Mouse (Mus musculus) heart, embryonic 13.5 days (tissue): ENCODE data around the gene Mocs1. TPM values are rescaled to one million over a fixed set of nuclear protein-coding genes. Genes with fewer than 3 reads are reported as not detected.
"Not testable (repeated sequence)": the region's sequence is repeated elsewhere in the genome, so short reads cannot be mapped to it uniquely, and the experiment has no call there.

Experiments used
- ATAC-seq: fragments of 200-750 bp; cut with Nextera tagmentation; 2 replicates; pipeline ENCODE4 v1.8.0; 2017; ENCODE audit warnings: moderate TSS enrichment; ENCODE audit not compliant: insufficient number of reproducible peaks, low FRiP score, low TSS enrichment; ENCODE audit errors: extremely low read depth
- H3K27ac ChIP-seq: fragments of 300-500 bp; sonication (generic); replicated peaks from 2 replicates; pipeline ENCODE4 v1.5.1; 2015; ENCODE audit warnings: moderate library complexity, mild to moderate bottlenecking, inconsistent platforms
- H3K27me3 ChIP-seq: fragments of 300-500 bp; sonication (generic); replicated peaks from 2 replicates; pipeline ENCODE4 v1.6.1; 2015; ENCODE audit warnings: mild to moderate bottlenecking, inconsistent platforms
- H3K36me3 ChIP-seq: fragments of 300-500 bp; sonication (generic); 2 replicates; pipeline ENCODE4 v1.6.1; 2015; ENCODE audit warnings: mild to moderate bottlenecking, inconsistent platforms
- H3K4me1 ChIP-seq: fragments of 300-500 bp; sonication (generic); 2 replicates; pipeline ENCODE4 v1.6.1; 2015; ENCODE audit warnings: inconsistent platforms
- H3K4me2 ChIP-seq: fragments of 300-500 bp; sonication (generic); 2 replicates; pipeline ENCODE4 v1.6.1; 2015; ENCODE audit warnings: inconsistent platforms, mild to moderate bottlenecking, moderate library complexity
- H3K4me3 ChIP-seq: fragments of 300-500 bp; sonication (generic); 2 replicates; pipeline ENCODE4 v1.5.1; 2015; ENCODE audit warnings: moderate library complexity, mild to moderate bottlenecking, inconsistent platforms
- H3K9ac ChIP-seq: fragments of 300-500 bp; sonication (generic); 2 replicates; pipeline ENCODE4 v1.6.1; 2015; ENCODE audit warnings: inconsistent platforms, mild to moderate bottlenecking, moderate library complexity
- H3K9me3 ChIP-seq: fragments of 300-500 bp; sonication (generic); 2 replicates; pipeline ENCODE4 v1.6.1; 2016; ENCODE audit warnings: inconsistent platforms
- WGBS: fragments of 180-500 bp; shearing (Covaris S2); methylation state at CpG from one replicate; pipeline ENCODE4 v1.1.7; 2015; ENCODE audit warnings: mixed read lengths; 5-methylcytosine and 5-hydroxymethylcytosine counted together
- polyA plus RNA-seq: library from polyadenylated mRNA; unstranded; fragments of >200 nt; fragmentation: Nextera tagmentation; extraction: Ambion mirVana; gene quantifications from 2 replicates; pipeline ENCODE4 v1.2.1, GENCODE M21; 2015

The Mocs1 gene
- polyA plus RNA-seq, 1 experiment from 2014 or later, result 5.9 TPM

DNA sequence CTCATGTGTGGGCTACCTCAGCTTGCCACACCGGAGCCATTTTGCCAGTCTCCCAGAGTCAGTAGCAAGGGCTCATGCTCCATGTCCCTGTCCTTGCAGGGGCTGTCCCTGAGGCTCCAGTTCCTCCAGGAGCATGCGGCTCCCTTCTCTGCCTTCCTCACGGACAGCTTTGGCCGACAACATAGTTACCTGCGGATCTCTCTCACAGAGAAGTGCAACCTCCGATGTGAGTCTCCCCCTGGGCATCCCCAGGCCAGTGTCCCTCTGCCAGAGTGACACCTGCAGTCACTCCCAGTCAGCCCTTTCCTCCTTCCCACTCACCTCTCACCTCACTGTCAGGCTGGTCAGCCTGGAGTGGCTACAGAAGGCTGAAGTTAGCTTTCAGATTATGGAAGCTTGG, 4.9 kb downstream of the Mocs1 start:
- Histone ChIP-seq H3K27ac (no peak overlapping the region), H3K9ac (no peak overlapping the region), H3K4me3 (no peak overlapping the region), H3K4me1 (peaks cover 33% of the 10 kb centered on the region), H3K9me3 (no peaks in the 10 kb centered on the region), H3K36me3 (peaks cover 46% of the 10 kb centered on the region), H3K27me3 (no peaks in the 10 kb centered on the region), H3K4me2 (no peak overlapping the region)
- ATAC-seq, result no peak
- 91% methylated on average over 6 of the region's 6 CpGs for WGBS

- Histone ChIP-seq H3K4me3 (no peak overlapping the region), H3K4me1 (peaks cover 30% of the 10 kb centered on the region), H3K36me3 (peaks cover 51% of the 10 kb centered on the region), H3K27ac (no peak overlapping the region), H3K27me3 (no peaks in the 10 kb centered on the region), H3K4me2 (no peak overlapping the region), H3K9me3 (no peaks in the 10 kb centered on the region), H3K9ac (no peak overlapping the region)
- ATAC-seq, result no peak
- WGBS, result 56% methylated on average over 6 of the region's 6 CpGs
Observed at GRCm38 (mm10) chr17:49434236-49434635, 6.1 kb downstream of the Mocs1 start.

DNA sequence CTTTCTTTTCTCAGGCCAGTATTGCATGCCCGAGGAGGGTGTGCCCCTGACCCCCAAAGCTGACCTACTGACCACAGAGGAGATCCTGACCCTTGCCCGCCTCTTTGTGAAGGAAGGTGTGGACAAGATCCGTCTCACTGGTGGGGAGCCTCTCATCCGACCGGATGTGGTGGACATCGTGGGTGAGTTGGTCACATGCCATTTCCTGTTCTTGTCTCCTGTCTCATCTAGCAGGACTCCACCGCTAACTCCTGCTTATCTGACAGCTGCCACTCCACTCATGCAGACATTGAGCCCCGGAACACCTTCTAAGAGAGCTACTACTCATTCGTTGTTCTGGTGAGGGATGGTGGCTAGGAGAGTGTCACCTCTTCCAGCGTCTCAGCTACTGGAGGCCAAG, 6.9 kb downstream of the Mocs1 start:
- no peak overlapping the region for H3K4me3 ChIP-seq
- H3K27ac ChIP-seq, result no peak overlapping the region
- H3K4me1 ChIP-seq, result peaks cover 24% of the 10 kb centered on the region
- no peak overlapping the region for H3K9ac ChIP-seq
- H3K9me3 ChIP-seq, result no peaks in the 10 kb centered on the region
- no peak overlapping the region for H3K4me2 ChIP-seq
- ATAC-seq, result no peak
- no peaks in the 10 kb centered on the region for H3K27me3 ChIP-seq
- H3K36me3 ChIP-seq, result peaks cover 59% of the 10 kb centered on the region
- 73% methylated on average over 10 of the region's 10 CpGs for WGBS

DNA sequence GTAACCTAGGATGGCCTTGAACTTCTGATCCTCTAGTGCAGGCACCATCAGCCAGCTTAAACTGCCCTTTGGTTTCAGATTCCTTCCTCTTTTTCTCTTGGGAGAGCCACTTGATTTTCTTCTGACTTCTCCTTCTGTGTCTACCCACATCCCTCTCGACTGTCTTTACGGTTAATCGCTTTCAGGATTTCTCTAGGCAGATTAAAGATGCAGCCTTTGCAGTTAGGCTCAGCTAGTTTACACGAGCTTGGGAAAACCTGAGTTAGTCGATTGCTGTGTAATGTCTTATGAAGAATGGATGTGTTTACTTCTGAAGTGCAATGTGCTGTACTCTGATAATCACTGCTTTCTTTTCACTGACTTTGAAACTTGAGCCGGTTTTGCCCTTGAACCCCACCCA, 8.5 kb downstream of the Mocs1 start:
- Histone ChIP-seq H3K4me2 (no peak overlapping the region), H3K36me3 (peaks cover 66% of the 10 kb centered on the region), H3K9ac (no peak overlapping the region), H3K4me1 (peaks cover 27% of the 10 kb centered on the region), H3K4me3 (no peak overlapping the region), H3K27ac (no peak overlapping the region), H3K27me3 (no peaks in the 10 kb centered on the region), H3K9me3 (no peaks in the 10 kb centered on the region)
- WGBS, result 85% methylated on average over 6 of the region's 6 CpGs
- no peak for ATAC-seq

GRCm38 (mm10) chr17:49437306-49437705, 9.1 kb downstream of the Mocs1 start:
- not testable (repeated sequence) for H3K27me3 ChIP-seq

GRCm38 (mm10) chr17:49438822-49439574, 10.8 kb downstream of the Mocs1 start:
- H3K9me3 ChIP-seq, result no peaks in the 10 kb centered on the region
- 45% methylated on average over 12 of the region's 12 CpGs for WGBS
- no peak overlapping the region for H3K4me3 ChIP-seq
- H3K36me3 ChIP-seq, result peaks cover 52% of the 10 kb centered on the region
- peaks cover 15% of the 10 kb centered on the region for H3K4me1 ChIP-seq
- no peak overlapping the region for H3K27ac ChIP-seq
- ATAC-seq, result no peak
- no peaks in the 10 kb centered on the region for H3K27me3 ChIP-seq
- H3K9ac ChIP-seq, result 0 out of 2 replicates have a peak overlapping the region, but pooled peaks have one; percentile 13
- H3K4me2 ChIP-seq, result no peak overlapping the region; the same call in 1 of the 2 replicates

More at GRCm38 (mm10) chr17:49437306-49437705, 9.1 kb downstream of the Mocs1 start:
- not testable (repeated sequence) for H3K4me3 ChIP-seq, H3K9ac ChIP-seq, ATAC-seq, H3K27ac ChIP-seq, H3K4me2 ChIP-seq, H3K9me3 ChIP-seq
- H3K4me1 ChIP-seq, result peaks cover 23% of the 10 kb centered on the region
- peaks cover 66% of the 10 kb centered on the region for H3K36me3 ChIP-seq

- no peak overlapping the region for H3K27ac ChIP-seq
- H3K9me3 ChIP-seq, result no peaks in the 10 kb centered on the region
- no peaks in the 10 kb centered on the region for H3K27me3 ChIP-seq
- ATAC-seq, result no peak
- H3K36me3 ChIP-seq, result peaks cover 45% of the 10 kb centered on the region
- H3K4me2 ChIP-seq, result no peak overlapping the region
- peaks cover 15% of the 10 kb centered on the region for H3K4me1 ChIP-seq
- 73% methylated on average over 4 of the region's 4 CpGs for WGBS
- H3K4me3 ChIP-seq, result no peak overlapping the region
- H3K9ac ChIP-seq, result no peak overlapping the region
Observed at GRCm38 (mm10) chr17:49439706-49440105, 11.5 kb downstream of the Mocs1 start.

GRCm38 (mm10) chr17:49440331-49441130, 12.4 kb downstream of the Mocs1 start:
- Histone ChIP-seq H3K4me2 (no peak overlapping the region), H3K9ac (no peak overlapping the region), H3K27ac (no peak overlapping the region), H3K36me3 (peaks cover 37% of the 10 kb centered on the region), H3K27me3 (no peaks in the 10 kb centered on the region), H3K4me3 (no peak overlapping the region), H3K9me3 (no peaks in the 10 kb centered on the region), H3K4me1 (peaks cover 15% of the 10 kb centered on the region)
- no peak for ATAC-seq
- 61% methylated on average over 14 of the region's 14 CpGs for WGBS

DNA sequence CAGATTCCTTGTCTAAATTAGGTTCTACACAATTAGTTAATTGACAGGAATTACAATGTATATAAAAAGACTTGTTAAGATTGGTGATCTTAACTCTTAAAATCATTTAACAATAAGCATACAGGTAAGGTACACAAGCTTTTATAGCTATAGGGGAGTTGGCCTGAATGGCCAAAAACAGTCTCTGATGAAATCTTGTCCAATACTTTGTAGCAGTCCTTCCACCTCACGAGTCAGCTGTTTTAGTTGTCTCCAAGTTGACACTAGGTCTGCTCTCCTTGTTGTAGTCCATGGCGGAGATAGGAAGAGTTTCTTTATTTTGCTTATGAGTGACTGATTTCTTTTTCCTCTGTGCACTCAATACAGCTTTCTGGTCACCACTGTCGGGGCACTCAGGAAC, 14.7 kb downstream of the Mocs1 start:
- WGBS, result 76% methylated on average over 3 of the region's 3 CpGs

GRCm38 (mm10) chr17:49448570-49449229, 20.5 kb downstream of the Mocs1 start:
- H3K4me2 ChIP-seq, result peak overlapping the region; percentile 22; the same call in 1 of the 2 replicates
- H3K4me3 ChIP-seq, result no peak overlapping the region
- no peak overlapping the region for H3K9ac ChIP-seq
- WGBS, result 47% methylated on average over 8 of the region's 9 CpGs
- no peaks in the 10 kb centered on the region for H3K27me3 ChIP-seq
- peak overlapping the region; percentile 29; the same call in 1 of the 2 replicates for H3K27ac ChIP-seq
- peaks cover 28% of the 10 kb centered on the region for H3K36me3 ChIP-seq
- no peak for ATAC-seq
- H3K9me3 ChIP-seq, result no peaks in the 10 kb centered on the region
- peaks cover 10% of the 10 kb centered on the region for H3K4me1 ChIP-seq

More for the DNA sequence above, 14.7 kb downstream of the Mocs1 start:
- not testable (repeated sequence) for H3K4me2 ChIP-seq, ATAC-seq, H3K9ac ChIP-seq, H3K9me3 ChIP-seq, H3K27me3 ChIP-seq, H3K4me3 ChIP-seq, H3K27ac ChIP-seq
- Histone ChIP-seq H3K4me1 (peaks cover 15% of the 10 kb centered on the region), H3K36me3 (peaks cover 22% of the 10 kb centered on the region)

- ATAC-seq, result no peak
- no peaks in the 10 kb centered on the region for H3K27me3 ChIP-seq
- 74% methylated on average over 8 of the region's 8 CpGs for WGBS
- peaks cover 33% of the 10 kb centered on the region for H3K36me3 ChIP-seq
- H3K4me1 ChIP-seq, result peaks cover 10% of the 10 kb centered on the region
- peak overlapping the region; percentile 22; the same call in 1 of the 2 replicates for H3K4me2 ChIP-seq
- peak overlapping the region; percentile 29; the same call in 1 of the 2 replicates for H3K27ac ChIP-seq
- H3K9me3 ChIP-seq, result no peaks in the 10 kb centered on the region
- no peak overlapping the region for H3K4me3 ChIP-seq
- H3K9ac ChIP-seq, result no peak overlapping the region
Observed at GRCm38 (mm10) chr17:49449230-49449608, 21.1 kb downstream of the Mocs1 start.
